Mouse (Mus musculus) thymus, adult 18-20 months (tissue): ENCODE measurements around the gene Fam53a.

ENCODE experiments used
- DNase-seq, 2 experiments: peaks; one replicate each; pipeline ENCODE4 v3.0.0; 2022; ENCODE audit warnings: mixed read lengths in 2 of 2

The Fam53a gene

DNA sequence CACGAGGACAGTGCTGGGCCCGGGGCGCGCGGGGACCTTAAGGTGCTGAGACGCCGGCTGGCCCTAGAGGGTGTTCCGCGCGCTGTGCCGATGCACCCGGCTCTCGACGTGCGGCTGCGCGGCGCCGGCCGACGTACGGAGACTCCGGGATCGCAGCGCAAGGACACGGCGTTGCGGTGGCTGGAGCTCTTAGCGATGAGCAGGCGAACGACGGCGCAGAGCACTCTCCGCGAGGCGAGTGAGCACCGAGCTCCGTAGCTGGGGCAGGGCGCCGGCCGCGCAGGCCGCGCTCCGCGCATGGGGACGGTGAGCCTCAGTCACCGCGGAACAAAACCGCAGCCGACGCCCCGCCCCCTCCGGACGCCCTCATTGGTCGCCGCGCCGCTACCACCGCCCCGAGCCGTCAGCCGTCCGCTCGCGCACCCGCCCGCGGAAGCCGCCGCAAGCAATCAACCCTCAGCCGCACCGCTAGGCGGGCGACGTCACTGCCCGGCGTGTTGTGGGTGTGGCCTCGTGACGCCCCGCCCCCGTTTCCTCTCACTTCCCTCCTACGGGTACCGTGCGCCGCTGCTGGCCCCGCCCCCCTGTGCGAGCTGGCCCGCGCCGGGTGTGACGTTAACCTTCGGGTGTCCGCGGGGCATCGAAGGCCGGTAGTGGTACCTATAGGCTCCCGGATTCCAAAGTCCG lies at the start of gene Fam53a, which contains the start of gene Gm9903:
Fam53a (minus strand) TSS at position 335 of the 687 bp plus-strand sequence.
Gm9903 (plus strand) TSS at position 625 of the 687 bp plus-strand sequence.
- DNase-seq, result peak; percentile 99

DNA sequence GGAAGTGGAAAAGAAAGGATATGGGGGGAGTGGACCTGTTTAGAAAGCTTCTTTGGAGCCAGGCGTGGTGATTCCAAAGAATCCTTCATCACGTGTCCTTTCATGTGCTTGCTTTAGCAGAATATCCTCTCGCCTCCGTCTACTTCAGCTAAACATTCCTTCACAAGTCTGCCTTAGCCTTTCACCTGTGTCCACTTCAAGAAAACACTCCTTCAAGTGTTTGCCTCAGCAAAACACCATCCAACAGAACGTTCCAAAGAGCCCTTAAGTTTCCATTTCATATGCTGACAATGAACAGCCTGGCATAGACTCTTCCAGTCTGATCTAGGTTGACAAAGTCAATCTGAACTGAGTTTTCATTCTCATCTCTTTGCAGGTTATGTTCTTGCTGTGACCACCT lies 48.8 kb upstream of the Fam53a start:
- no peak for DNase-seq

DNA sequence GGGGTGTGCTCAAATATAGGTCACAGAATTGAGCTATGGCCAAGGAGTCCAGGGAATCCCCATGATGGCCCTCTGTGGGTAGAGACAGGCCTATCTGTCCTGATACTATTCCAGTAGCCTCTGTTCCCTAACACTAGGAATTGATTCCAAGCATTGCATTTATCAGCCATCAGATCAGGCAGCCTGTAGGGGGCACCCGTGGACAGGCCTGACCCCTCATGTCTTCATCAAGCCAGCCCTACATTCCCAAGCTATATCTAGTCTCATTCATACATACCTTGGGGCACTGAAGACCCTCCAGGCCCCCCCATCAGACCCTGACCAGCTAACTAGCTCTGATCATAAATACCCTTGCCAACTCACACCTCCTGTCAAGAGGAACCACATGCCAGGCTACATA lies 46.5 kb upstream of the Fam53a start:
- no peak for DNase-seq

DNA sequence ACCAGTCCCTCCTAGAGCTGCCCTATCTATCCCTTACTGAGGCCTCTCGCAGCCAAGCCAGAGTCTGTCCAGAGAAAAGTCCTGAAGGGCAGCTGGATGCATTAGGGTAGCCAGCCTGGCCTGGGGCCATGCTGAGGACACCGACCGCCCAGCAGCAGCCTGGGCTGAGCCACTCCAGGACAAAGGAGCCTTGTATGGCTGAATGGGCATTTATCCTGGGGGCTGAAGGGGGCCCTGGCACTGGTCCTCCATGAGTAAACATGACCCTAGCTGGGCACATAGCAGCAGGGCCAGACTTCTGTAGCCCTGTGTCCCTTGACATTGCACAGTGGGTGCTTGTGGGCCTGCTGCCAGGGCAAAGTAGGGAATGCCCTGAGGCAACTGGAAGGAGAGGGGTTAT lies 45.0 kb upstream of the Fam53a start:
- DNase-seq, result no peak

DNA sequence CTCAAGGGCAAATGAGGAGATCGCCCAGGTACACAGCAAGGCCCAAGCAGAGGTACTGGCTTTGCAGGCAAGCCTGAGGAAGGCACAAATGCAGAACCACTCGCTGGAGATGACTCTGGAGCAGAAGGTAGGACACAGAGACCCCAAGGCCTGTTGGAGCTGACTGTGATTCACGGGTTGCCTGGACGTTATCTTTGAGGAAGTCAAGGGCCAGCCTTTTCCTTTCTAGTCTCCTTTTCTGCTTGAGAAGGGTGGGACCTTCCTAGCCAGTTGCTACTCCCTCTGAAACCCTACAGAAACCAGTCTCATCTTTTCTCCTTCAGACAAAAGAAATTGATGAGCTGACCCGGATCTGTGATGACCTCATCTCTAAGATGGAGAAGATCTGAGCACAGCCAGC lies 42.2 kb upstream of the Fam53a start:
- DNase-seq, result no peak

DNA sequence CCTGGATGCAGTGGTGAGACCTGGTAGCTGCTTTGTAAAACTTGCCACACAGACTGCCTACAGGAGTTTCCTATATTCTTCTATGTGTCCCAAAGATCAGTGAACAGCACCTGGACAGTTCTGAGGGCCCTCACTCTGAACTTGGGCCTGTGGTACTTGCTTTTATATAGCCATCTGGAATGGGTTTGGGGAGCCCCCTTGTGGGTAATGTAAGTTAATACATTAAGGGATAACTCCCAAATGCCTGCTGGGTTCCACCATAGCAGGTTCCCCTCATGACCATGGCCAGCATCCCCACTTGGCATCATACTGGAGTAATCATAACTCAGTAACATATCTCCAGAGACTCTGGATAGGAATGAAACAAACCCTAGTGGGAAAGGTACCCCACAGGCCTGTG lies 38.8 kb upstream of the Fam53a start:
- DNase-seq, result no peak

DNA sequence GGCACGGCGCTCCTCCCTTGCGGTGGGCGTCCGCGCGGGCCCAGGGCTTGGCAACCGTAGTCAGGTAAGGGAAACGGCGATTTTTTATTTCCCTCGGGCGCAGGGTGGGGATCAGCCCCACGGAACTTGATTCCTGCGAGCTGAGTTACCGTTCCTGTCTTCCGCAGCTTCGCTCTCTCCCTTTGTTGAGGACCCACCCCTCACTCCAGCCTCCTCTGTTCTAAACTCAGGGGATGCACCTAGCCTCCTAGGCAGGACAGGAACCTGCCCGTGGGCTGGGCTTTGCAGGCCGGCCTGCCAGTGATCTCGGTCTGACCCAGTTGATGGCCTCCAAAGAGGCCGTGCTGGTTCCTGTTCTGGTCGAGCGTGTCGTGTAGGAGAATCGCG lies 29.2 kb upstream of the Fam53a start:
- no peak for DNase-seq

DNA sequence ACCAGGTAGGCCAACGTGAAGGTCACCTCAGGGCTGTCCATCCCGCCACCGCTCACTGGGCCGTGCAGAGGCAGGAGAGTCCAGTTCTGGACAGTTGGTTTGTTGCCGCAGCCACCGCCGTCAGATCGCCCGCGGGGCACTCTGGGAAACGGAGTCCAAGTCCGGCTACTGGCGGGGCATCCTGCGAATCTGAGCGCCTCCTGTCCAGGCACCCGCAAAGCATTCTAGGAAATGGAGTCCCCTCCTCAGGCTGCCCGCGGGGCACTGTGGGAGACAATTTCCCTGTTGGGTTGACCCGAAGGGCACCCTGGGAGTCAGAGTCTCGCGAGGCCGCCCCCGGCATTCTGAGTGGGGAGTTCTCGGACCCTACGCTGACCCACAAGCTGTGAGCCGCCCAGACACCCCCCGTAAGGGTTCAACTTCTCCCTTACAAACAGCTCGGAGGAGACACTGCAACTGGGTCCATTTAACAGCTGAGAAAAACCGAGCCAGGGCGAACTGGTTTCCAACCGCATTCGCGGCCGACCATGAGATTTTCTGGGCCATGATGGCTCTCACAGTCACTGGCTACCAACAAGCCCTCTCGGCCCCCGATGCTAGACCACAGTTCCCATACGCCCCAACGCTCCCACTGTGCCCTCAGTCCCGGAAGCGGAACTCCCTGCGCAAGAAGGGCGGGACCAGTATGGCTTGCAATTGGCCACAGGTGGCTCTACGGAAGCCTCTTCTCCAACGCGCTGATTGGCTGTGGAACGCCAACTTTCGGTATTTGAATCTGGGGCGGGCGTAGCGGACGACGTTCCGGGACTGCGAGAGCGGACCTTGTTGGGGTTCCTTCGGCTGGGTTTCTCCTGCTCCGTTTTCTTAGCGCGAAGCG lies 28.6 kb upstream of the Fam53a start, which contains the start of the genes Tacc3 and Tmem129:
Tacc3 (plus strand) TSS at position 342 of the 877 bp plus-strand sequence.
Tmem129 (minus strand) TSS at position 630 of the 877 bp plus-strand sequence.
- peak; percentile 98 for DNase-seq

DNA sequence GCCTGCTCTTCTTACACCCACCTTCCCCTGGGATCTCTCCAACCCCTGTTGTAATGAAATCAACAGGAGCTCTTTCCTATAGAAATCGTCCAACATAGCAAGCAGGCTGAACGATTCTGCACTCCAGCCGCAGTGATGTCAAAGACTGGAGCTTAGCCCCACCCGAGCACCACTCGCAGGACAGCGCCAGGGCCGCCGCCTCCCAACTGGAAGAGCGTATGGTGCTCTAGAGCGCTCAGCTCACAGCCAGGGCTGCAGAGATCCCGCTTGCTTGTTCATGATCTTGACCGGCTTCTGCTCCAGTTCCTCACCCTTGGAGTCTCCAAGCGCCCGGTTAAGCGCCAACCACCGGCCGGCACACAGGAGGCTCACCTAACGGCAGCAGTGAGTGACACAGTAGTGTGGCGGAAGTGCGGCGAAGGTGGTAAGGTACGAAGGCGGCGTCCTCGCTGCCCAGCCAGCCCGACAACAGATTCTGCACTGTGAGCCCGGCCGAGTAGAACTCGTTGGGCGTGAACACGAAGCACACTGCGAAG lies 27.9 kb upstream of the Fam53a start:
- no peak for DNase-seq

DNA sequence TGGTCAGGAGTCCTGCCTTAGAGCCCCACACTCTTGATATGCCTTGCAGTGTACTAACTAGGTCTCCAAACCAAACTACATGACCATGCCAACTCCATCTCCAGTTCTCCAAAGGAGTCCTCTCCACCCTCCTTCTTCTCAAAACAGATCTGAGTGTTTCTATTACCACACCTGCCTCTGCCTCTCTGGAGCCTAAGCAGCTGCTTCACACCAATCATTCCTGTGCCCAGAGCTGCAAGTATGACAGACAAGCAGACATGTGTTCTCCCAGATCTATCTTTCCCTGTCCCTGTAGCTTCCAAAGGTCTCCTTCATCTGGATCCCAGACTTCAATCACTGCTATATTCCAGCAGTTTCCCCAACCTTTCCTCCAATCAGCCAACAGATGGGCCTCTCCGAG lies 27.3 kb upstream of the Fam53a start:
- DNase-seq, result no peak

DNA sequence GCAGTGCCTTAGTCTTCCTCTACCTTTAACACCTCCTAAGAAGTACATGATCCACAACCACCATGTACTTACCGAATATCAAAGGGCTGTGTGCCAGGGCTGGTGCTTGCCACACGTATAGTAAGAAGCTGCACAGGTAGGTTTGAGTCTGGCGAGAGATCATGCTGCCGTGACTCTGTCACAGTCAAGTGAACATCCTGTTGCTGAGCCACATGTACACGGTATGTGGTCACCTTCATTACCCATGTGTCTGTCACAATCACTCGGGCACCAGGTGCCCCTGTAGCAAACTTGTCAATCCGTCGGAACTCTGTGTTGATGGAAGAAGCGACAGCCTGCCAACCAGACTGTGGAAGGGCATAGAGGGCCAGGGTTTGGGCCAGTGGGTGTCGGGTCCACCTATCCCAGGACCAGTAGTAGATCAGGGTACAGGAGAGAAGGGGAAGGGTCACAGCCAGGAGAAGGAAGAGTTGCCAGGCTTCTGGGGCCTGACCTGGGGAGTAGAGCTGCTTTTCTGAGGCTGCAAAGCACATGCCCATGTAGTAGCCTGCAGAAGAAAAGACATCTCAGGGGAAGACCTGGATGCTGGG lies 25.9 kb upstream of the Fam53a start:
- no peak for DNase-seq

DNA sequence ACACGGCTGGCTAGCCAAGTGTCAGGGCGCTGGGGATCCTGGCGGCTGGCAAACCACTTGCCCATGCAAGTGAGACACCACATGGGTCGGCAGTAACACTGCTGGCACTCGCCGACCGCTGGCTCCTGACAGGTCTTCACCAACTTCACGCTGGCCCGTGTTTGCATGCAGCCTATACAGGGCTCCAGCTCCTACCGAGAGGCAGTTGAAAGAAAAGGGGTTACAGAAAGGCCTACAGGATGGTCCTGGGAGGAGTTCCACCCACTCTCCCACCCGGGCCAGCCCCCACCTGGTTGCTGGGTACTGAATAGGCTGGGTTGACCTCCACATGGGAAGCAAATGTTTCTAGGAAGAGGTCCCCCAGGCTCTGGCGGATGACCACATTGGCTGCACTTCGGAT lies 25.0 kb upstream of the Fam53a start:
- DNase-seq, result no peak

DNA sequence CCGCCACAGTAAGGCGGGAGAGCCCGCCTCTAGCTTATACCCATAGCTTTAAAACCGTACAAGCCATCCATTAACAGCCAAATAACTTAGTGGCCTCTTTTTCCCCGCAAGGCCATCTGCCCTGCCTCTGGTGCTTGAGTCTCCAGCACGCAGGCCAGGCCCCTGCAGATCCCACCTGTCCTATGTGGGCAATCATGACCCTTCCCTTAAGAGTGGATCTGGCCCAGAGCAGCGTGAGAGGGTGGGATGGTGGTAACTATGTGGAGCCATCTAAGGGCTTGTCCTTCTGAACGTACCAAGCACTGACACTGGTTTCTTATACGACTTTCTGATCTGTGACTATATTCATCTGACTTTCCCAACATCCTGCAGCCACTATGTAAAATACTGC lies 23.3 kb upstream of the Fam53a start:
- DNase-seq, result no peak

DNA sequence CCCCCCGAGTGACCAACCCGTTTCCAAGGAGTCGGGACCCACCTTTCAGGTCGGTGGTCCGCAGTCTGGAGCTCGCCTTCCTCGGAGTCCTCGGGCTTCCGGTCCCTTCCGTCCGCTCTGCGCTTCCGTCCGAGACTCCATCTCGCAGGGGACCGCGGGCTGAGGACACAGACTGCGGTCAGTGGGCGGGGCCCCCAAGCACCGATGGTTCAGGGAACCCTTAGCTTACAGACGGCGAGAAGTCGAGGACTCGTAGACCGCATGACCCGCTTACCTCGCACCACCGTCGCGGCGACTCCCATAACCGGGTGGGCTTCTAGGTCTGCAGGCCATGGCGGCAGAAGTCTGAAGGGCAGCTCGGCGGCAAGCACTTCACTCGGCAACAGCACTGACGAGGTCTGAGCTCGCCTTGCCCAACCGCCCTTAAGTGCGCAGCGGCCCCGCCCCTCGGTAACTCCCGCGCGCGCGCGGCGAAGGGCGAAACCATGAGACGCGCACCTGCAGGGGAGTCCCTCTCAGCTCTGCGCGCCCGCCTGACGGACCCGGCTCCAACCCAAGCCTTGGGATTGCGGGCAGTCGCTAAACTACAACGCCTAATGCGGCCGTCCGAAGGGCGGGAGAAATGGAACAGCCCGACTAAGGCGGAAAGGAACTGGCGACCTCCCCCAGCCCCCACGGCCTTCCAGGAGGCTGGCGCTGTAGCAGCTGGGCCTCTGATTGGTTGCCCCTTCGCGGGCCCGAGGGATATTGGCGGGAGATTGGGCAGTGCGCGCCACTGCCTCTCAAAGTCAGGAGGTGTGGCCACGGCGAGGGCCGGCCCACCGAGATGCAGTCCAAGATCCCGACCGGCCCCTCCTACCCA lies 22.7 kb upstream of the Fam53a start, which contains the start of gene Slbp:
Slbp (minus strand) TSS at position 654 of the 862 bp plus-strand sequence.
- DNase-seq, result peak; percentile 91 to 94

DNA sequence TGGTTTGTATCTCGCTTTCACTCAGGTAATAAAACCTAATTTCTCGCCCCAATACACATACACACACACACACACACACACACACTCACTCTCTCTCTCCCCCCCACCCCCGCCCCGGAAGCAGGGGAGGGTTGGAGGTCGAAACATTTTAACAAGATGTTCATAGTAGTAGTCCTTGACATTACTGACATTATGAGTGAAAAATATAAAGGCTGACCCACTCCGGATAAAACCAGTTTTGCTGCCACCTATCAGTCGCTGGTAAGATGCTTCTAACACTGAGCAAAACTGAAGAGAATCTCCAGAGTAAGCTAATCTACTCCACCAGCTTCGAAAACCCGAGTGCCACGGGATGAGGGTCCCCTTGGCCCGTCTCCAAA lies 22.1 kb upstream of the Fam53a start:
- DNase-seq, result no peak

DNA sequence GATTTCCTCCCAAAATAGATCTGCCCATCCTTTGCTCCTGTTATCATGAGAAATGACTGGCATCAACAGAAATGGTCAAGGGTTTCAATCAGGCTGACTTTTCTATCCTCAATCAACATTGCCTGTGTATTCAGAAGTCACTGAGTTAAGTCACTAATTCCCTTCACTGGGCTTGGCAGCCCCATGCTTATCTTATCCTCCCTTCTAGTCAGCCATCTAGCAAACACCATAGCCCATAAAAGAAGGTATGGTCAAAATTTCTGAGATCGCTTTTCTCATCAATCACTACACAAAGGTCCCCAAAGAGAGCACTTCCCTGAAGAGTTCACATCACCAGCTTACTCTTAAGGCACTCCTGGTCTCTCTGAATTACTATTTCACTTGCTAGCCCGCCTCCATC lies 21.6 kb upstream of the Fam53a start:
- no peak for DNase-seq

DNA sequence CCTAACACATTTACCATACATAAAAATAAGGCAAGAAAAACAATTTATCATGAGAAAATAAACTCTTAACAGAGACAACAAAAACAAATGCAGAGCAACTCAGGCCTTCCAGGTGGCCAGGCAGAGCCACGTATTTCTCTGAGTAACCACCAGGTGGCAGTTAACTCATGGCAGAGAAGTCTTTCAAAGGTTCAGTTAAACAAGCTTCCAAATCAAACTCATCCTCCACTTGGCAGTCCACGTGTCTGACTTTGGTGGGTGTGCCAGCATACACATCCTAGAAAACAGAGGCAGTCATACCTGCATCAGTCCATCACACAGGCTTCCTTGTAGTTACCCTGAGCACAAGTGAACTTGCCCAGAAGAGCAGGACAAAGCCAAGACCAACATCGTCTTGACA lies 11.2 kb upstream of the Fam53a start:
- peak in 1 of 2 experiments; percentile 28 for DNase-seq

DNA sequence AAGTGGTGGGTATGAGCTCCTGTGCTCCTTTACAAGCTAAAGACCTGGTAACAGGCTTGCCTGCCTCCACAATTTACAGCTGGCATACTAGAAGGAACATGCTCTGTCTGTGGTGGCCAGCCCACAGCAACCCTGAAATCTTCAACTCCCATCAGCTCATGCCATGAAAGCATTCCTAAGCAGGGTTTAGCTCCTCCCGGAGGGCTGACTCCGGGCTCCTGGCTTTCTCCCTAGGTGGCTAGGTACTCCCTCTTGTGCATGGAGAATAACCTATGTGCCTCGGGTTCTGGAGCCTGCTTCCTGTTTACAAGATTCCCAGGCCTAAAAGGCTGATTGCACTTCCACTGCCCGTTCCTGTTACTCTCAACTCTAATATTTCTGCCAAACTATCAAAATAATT lies 9.4 kb upstream of the Fam53a start:
- no peak for DNase-seq

DNA sequence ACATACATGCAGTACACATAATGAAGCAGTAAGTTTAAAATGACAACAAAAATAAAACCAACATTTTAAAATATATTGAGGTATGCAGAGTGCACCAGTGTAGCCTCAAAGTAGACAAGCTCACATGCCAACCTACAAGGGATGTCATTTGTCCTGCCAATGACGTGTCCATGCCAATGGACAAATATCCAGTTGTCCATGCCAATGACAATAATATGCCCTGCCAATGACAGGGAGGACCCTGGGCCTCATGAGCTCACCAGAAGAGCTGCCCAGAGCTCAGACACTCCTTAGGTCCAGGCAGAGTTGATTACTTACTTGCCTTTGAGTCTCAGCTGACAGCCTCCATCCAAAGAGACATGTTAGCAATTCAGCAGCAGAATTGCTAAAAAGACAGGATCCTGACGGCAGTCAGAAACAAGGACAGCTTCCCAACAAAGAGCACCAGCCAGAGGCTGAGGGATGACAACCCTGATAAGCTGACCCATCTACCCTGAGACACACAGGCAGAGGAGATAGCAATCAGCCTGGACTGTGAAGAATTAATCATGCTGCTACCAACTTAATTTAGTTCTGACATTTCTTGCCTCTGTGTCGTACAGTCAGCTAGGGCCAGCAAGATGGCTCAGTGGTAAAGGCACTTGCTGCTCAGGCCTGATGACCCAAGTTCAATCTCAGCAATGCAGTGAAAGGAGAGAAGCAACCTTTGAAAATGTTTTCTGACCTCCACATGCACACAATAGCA lies 8.3 kb upstream of the Fam53a start:
- DNase-seq, result no peak

DNA sequence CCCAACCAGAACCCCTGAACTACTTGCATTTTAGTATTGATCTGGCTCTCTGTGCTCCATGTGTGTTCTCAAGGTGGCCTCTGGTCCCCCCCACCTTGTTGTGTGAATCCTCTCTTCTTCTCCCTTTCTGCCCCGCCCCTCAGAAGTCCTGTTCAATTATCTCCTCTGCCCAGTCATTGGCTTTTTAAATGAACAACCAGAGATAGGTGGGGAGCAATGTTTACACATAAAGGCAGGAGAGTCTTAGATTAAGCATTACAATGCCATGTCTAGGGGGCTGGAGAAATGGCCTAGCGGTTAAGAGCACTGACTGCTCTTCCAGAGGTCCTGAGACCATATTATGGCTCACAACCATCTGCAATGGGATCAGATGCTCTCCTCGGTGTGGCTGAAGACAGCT lies 5.9 kb upstream of the Fam53a start:
- DNase-seq, result no peak

DNA sequence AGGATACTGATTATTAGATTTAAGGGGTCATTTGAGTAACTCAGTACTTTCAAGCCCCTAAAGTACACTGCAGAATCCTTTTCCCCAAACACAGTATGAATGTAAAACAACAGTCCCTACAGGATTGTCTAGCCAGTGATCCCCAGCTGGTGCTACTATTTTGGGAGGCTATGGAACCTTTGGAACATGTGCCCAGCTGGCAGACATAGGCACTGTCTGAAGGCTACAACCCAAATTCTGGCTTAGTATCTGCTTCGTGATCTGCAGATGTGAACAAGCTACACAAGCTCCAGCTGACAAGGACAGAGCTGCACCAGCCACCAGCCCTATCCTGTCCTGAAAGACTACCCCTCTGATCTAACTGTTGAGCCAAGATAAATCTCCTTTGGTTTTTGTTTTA lies 3.1 kb upstream of the Fam53a start:
- DNase-seq, result no peak

DNA sequence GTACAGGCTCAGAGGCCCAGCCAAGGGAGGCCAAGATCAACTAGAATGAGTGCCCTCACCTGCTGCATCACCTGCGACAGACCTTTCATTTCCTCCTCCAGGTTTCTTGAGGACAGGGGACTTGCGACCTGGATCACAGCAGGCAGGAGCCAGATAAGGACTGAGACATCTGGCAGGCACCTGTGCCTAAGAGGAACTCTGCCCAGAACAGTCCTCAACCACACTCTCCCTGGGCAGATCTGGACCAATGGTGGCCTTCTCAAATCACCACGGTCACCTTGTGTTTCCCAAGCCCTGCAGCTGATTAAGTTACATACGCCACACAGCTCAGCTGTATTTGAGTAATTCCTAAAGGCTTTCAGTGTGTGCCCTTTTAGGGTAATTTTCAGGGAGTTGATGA lies 1.2 kb upstream of the Fam53a start:
- DNase-seq, result peak in 1 of 2 experiments; percentile 9
